Mouse (Mus musculus) myocyte (in vitro differentiated cells): ENCODE data around the gene Iqschfp.

Experiments used
- CEBPB ChIP-seq: IDR thresholded peaks from 2 replicates; pipeline ENCODE4 v1.6.1; 2011; ENCODE audit warnings: mild to moderate bottlenecking, moderate library complexity; ENCODE audit not compliant: poor library complexity, insufficient read depth, severe bottlenecking
- E2F4 ChIP-seq: IDR thresholded peaks from one replicate; pipeline ENCODE4 v1.6.1; 2011; ENCODE audit warnings: mild to moderate bottlenecking, control low read depth, moderate library complexity; ENCODE audit not compliant: insufficient read depth
- MAX ChIP-seq: IDR thresholded peaks from one replicate; pipeline ENCODE4 v1.6.1; 2011; ENCODE audit warnings: low read depth, mild to moderate bottlenecking, control low read depth
- MYOD1 ChIP-seq, 3 experiments: IDR thresholded peaks; one replicate each; pipeline ENCODE4 v1.6.1; 2011; ENCODE audit warnings: control low read depth in 2 of 3, low read depth in 2 of 3, mild to moderate bottlenecking in 2 of 3, moderate library complexity in 1 of 3; ENCODE audit not compliant: insufficient read length in 2 of 3, control insufficient read depth in 1 of 3
- MYOG ChIP-seq, 3 experiments: IDR thresholded peaks; one replicate each; pipeline ENCODE4 v1.6.1; 2011; ENCODE audit warnings: control low read depth in 2 of 3, low read depth in 2 of 3, mild to moderate bottlenecking in 2 of 3; ENCODE audit not compliant: insufficient read length in 2 of 3, control insufficient read depth in 1 of 3, insufficient read depth in 1 of 3
- POLR2A ChIP-seq: IDR thresholded peaks from one replicate; pipeline ENCODE4 v1.6.1; 2011; ENCODE audit warnings: low read depth, mild to moderate bottlenecking, control low read depth, moderate library complexity; ENCODE audit not compliant: insufficient read length
- POLR2AphosphoS2 ChIP-seq: IDR thresholded peaks from one replicate; pipeline ENCODE4 v1.6.1; 2011; ENCODE audit warnings: low read depth, control low read depth; ENCODE audit not compliant: insufficient read length
- REST ChIP-seq: IDR thresholded peaks from one replicate; pipeline ENCODE4 v1.6.1; 2011; ENCODE audit warnings: mild to moderate bottlenecking, control low read depth, moderate library complexity; ENCODE audit not compliant: insufficient read depth, insufficient read length
- SRF ChIP-seq: IDR thresholded peaks from one replicate; pipeline ENCODE4 v1.6.1; 2011; ENCODE audit warnings: low read depth; ENCODE audit not compliant: control insufficient read depth, insufficient read length
- TCF12 ChIP-seq: IDR thresholded peaks from one replicate; pipeline ENCODE4 v1.6.1; 2011; ENCODE audit warnings: mild to moderate bottlenecking, control low read depth; ENCODE audit not compliant: poor library complexity, insufficient read depth, severe bottlenecking
- TCF3 ChIP-seq: IDR thresholded peaks from one replicate; pipeline ENCODE4 v1.6.1; 2011; ENCODE audit warnings: low read depth, control low read depth; ENCODE audit not compliant: insufficient read length
- USF1 ChIP-seq: IDR thresholded peaks from one replicate; pipeline ENCODE4 v1.6.1; 2011; ENCODE audit warnings: low read depth, mild to moderate bottlenecking, control low read depth, moderate library complexity

GRCm38 (mm10) chr3:68499532-68500152, 607.6 kb downstream of the Iqschfp start:
- TF ChIP-seq MAX (no peak), MYOG (IDR thresholded peaks at IDR 0.05; ENCODE audit: control insufficient read depth in 1 of 3, insufficient read depth in 1 of 3, insufficient read length in 2 of 3, low read depth in 2 of 3) (no peak), POLR2AphosphoS2 (no peak), USF1 (no peak), POLR2A (no peak), CEBPB (no peak), SRF (no peak), E2F4 (no peak), TCF12 (no peak), MYOD1 (IDR thresholded peaks at IDR 0.05; ENCODE audit: control insufficient read depth in 1 of 3, insufficient read length in 2 of 3, low read depth in 2 of 3) (no peak), REST (no peak), TCF3 (no peak)
